Mouse (Mus musculus) adrenal gland, postnatal 14 days (tissue): Measurements from ENCODE around the gene Hemk1. TPM values are rescaled to one million over a fixed set of nuclear protein-coding genes. Genes with fewer than 3 reads are reported as not detected.

Experiments
- DNase-seq: peaks from one replicate; pipeline ENCODE4 v3.0.0; 2021; ENCODE audit warnings: mixed read lengths
- long read RNA-seq, 2 experiments: library from polyadenylated mRNA; stranded (forward); transcript quantifications; one replicate each; pipeline ENCODE4 v2.0.0; 2021
- total RNA-seq: library from RNA; stranded (reverse); gene quantifications from 2 replicates; pipeline ENCODE4 v1.2.3, GENCODE M21; 2021

The Hemk1 gene
- total RNA-seq, result 23.1 and 23.9 TPM in 2 replicates
- long read RNA-seq, experiment 1, transcript Hemk1-201 (11 exons, 2,192 nt), result major isoform, 12 of 19 reads
- long read RNA-seq, experiment 1, partial matches to known transcripts, result 1 of 19 reads
- long read RNA-seq, experiment 1, other reads (novel, unspliced or antisense), result 5 of 19 reads
- long read RNA-seq, experiment 2, transcript Hemk1-201 (11 exons, 2,192 nt), result major isoform, 9 of 26 reads
- long read RNA-seq, experiment 2, partial matches to known transcripts, result 6 of 26 reads
- long read RNA-seq, experiment 2, other reads (novel, unspliced or antisense), result 11 of 26 reads

DNA sequence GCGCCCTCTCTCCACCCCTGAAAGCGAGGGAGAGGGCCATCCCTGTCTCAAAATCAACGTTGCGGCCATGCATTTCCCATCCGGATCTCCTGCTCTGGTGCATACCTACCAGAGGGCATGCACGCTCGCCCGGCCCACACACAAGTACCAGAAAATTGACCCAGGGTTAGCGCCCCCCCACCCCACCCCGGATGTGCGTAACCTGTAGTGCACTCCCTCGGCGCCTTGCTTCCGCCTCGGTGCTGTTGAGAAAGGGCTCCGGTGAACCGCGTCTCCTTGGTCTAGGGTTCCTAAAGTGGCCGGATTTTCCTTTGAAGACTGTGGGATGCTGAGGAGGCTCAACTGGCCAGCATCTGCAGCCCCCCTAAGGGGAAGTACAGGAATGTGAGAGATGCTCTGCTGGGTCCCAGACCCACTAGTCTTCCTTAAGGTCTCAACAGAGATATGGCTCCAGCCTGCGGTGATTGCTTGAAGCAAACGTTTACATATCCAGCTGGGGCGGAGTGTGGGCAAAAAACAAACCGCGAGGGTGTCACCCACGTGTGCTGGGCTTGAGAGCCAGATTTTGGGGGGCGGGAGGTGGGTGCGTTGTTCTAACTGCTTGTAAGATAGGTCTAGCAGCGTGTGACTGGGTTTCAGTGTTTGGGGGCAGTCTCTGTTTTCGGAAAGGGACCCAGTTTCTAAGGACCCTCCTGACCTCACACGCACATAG, at the start of gene Hemk1:
Hemk1 (minus strand) TSS at position 179 of the 712 bp plus-strand sequence.
- DNase-seq, result peak; percentile 90

DNA sequence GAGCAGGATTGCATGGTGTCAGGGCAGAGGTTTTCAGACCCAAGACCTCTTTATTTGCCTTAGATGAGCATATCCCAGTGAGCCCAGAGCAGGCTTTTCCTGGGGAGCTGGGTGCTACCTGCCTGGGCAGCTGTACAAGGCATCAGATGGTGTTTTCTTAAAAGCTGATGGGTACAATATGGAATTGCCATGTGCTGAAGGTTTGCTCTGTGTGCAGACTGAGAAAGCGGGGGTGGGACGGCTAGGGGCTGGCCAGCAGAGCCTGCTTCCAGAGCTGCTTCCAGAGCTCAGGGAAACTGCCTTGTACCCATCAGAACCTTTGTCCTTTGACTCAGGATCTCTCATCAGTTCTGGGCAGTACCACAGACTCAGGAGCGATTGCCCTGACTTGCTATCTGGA, 49.6 kb upstream of the Hemk1 start:
- no peak for DNase-seq

DNA sequence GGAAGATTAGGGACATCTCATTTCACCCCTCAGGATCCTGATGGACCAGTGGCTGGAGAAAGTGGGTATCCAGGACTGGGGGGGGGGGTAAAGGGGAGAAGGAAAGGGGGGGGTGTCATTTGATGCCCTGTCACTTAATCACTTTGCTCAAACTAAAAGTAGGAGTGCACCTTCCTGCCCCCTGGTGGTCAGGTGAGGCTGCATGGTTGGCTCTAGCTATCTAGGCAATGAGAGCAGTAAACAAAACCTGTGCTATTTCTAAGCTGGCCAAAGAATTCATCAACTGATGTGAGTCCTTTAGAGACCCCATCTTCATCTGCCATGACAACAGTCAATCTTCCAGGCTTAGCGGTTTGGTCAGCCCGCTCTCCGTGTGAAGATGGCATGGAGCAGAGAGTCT, 48.6 kb upstream of the Hemk1 start:
- peak; percentile 19 for DNase-seq

DNA sequence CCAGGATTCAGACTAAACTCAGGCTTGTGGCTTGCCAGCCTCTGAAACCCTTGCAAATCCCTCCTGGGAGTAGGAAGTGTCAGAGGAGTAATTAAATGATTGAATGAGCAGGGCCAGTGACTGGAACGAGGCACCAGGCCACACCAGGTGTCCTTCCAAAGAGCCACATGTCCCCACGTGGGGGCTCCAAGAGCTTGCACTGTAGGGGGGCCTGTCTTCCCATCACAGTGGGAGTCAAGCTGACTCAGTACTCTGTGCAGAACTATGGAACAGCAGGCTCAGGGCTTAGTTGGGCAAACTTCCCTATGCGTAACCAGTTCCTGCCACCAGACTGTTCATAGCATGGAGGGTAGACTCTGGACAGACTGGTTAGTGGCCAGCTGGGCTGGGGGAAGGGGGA, 46.2 kb upstream of the Hemk1 start:
- no peak for DNase-seq

DNA sequence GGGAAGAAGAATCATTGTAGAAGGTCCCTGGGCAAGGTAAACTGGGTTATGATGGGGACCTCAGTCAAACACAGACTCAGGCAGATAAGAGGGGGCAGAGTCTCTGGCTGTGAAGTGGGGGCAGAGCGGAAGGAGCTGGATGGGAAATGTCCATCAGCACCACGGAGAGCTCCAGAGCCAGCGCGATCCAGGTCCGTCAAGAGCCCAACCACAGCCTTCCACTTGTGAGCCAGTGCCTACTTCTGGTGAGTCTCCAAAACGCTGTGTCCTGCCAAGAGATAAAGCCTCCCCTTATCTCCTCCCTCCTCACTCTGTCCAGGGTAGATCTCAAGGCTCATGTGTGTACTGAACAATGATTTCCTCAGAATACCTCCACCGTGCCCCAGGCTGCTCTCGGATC, 43.6 kb upstream of the Hemk1 start:
- peak; percentile 66 for DNase-seq

DNA sequence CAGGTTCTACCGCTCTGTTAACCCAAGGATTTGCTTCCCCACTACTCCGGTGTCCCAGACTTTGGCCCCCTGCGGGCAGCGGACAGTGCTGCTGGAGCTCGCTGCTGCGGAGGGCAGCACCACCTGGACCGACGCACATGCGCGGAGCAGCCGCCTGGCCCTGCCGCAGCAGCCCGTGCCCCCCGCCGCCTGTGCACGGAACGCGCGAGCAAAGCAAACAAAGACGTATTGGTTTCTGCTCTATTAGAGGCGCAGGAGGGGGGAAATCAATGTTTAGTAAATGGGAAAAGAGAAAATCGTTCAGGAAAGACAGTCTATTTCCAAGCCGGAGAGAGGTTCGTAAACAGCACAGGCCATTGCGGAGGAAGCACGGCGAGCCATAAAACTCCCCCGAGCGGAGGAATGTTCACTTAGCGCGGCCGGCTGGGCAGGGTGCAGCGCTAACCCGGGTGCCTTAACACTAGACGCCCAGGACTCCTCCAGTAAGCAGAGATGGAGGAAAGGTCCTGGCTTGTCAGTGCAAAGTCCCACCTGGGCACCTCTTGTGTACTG, 39.9 kb upstream of the Hemk1 start:
- DNase-seq, result peak; percentile 28

DNA sequence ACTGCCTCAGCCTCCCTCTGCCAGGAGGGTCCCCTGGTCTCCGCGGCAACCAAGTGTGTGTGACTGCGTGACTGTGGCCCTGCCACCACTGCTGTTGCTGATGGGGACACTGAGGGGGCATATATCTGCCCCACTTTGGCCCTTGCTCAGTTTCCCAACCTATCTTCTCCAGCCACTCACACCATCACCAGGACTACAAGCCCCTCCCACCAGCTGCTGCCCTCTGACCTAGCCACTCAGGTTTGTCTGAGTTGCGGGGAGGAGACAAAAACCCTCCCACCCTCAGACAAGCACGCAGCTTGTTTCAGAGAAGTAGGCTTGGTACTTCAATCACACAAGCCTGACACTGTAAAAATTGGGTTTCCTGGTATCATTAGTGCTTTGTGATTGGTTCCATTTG, 37.3 kb upstream of the Hemk1 start:
- no peak for DNase-seq

DNA sequence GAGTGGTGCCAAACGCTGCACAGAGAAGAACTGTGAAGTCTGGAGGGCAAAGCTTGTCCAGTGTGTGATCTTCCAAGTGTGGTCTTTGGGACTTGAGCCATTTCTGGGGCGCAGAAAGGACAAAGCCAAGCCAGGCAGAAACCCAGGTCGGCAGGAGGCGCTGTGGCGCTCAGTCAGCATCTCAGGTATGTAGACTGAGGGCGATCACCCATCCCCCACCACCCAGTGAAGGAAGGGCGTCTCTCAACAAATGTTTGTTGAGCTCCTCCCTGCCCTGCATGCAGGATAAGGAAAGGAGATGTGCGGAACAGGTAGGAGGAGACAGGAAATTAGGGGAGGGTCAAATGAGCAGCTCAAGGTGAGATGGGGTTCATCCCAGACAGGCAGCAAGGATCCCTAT, 36.5 kb upstream of the Hemk1 start:
- DNase-seq, result peak; percentile 34

DNA sequence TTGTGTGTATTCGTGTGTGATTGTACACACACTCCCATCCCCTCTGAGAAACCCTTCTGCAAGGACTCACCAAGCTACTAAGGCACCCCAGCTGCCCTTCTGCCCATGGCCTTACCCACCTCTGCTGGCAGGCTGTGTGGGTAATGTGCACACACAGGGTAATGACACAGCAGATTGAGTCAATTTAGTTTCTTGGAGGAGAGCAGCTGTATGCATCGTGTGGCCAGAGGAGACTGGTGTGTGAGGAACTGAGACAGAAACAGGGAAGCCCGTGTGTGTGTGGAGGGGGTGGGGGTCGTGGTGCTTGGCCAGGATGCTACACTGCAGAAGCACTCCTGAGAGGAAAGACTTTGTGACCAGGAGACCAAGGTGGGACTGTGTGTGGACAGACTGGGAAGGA, 34.3 kb upstream of the Hemk1 start:
- no peak for DNase-seq

DNA sequence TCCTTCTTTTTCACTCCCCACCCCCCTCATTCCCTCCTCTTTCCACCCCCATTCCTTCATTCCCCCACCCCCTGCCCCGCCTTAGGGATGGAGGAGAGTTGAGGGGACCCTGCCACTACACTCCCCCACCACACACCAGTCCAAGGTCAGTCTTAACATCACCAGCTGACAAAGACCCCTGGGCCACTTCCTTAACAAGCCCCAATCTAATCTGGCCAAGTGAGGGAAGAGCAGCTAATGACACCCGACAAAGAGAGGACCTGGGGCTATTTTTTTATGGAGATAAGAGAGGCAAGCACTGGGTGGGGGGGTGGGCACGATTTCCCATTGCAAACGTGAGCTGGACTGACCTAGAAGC, 31.9 kb upstream of the Hemk1 start:
- no peak for DNase-seq

DNA sequence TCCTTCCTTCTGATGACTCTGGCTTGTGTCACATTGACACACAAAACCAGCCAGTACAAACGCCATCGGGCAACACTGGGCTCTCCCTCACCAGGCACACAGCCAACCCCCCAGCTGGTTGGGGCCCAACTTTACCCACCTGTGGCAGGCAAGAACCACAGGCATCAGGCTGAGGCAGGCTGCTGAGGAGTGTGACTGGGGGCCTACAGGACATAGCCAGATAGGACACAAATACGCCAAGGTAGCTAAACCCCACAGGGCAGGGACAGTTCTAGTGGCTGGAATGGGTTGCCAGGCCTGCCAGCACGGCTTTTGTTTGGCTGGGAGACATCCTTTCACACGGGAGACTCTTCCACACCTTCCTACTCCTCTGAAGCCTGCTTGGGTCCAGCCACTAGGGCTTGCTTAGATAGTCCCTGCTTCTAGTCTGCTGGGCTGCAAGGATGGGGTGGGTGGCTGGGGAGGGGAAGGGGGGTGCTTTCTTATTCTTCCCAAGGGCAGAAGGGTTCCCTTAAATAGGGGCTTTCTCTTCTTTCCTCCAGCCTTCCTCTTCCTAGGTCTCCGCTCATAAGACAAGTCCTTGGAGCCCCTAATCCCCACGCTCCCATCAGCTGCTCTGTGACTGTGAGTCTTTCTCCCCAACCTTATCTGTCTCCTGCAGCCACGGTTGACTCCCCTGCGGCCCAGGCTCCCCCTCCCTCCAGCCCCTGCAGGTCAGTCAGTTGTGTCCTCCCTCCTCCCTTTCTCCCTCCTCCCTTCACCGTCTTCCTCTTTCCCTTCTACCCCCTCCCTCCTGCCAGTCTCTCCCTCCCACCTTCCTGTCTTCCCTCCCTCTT, 31.3 kb upstream of the Hemk1 start:
- DNase-seq, result no peak

DNA sequence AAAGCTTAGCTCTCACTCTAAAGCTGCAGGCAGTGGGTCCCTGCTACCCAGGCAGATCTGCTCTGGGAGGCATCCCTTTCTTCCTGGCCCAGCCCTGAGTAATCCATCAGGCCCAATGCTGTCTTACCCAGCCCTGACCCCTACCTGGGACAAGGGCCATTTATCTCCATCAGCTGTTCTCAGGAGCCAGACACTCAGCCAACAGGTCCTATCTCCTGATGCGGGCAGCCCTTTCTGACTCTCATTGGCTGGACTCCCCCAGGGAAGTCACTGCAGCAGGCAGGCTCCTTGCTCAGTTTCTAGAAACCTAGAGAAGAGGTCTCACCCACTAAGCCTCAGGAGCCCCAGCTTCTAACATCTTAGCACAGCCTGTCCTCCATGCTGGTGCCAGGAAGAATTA, 30.2 kb upstream of the Hemk1 start:
- no peak for DNase-seq

DNA sequence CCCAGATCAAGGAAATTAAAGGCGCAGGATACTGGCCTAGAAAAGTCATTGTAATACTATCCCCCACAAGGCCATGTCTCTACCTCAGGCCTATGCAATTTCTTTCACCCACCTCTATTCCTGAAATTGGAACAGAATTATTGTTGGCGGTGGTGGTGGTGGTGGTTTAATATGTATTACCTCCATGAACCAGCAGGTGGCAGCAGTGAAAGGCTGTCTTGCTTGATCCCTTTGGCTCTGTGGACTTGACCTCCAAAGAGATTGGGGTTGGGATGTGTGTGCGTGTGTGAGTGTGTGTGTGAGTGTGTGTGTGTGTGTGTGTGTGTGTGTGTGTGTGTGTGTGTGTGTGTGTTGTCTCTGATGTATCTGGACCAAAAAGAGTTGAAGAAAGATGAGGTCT, 28.5 kb upstream of the Hemk1 start:
- DNase-seq, result peak; percentile 78

DNA sequence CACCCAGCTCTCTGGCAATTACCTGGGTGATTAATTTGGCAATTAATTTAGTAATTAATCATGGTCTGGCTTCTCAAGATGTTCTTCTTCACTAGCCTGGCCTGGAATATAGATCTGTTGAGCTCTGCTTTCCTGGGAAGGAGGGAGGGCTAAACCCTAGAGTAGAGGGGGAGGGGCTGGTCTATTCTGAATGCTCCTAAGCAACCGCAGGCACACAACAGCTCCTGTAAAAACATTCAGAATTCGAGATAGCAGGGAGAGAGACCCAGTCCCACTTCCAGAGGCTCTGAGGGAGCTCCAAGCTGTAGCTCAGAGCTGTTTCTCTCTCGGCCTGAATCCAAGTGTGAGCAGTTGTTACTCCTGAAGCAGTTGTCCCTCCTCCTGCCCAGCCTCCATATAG, 22.8 kb upstream of the Hemk1 start:
- DNase-seq, result no peak

DNA sequence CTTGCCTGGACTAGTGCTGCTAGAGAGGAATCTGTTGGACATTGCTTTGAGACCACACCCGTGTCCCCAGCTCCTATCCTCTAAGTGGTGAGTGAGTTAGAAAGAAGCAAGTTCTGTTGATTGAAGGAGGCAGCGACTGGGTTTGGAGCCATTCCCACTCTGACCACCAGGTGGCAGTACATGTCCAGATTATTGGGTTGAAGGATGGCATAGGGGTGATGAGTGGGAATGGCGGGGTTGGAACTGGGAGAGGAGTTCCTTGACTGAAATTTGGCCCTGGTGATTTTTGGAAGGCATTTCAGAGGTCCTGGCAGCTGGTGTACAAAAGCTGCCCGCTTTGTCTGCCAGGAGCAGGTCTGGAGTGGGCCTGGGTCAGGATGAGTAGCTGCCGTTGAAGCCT, 19.5 kb upstream of the Hemk1 start:
- DNase-seq, result peak; percentile 85

DNA sequence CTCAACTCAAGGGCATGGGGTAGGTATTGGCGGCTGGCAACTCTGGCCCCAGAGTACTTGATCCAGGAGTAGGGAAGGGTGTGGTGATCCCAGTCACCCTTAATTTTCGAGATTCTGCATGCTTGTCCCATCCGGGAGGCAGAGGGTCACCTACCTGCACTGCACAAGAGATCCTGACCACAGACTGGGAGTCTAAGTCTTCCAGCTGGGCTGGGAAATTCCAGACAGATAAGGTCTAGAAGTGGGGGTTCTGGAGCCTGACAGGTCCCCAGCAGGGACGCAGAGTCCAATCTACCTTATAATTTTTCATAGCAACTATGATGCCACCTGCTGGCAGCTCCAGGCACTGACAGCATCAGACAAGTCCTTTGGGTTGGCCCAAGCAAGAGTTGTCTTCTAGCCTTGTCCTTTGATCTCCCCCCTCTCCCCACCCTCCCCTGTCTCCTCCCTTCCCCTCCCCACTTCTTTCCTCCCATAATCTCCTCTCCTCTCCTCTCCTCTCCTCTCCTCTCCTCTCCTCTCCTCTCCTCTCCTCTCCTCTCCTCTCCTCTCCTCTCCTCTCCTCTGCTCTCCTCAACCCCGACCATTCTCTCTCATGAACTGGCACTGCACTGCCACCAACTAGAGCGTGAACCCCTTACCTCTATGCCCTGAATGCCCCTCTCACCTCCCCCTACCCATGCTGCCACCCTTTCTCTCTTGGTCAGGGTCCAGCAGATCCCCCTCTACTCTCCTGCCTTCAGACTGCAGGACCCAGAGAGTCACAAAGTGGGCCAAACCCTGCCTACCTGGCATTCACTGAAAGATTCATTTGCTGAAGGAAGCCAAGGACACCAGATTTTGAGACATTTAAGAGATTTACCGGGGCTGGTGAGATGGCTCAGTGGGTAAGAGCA, 18.0 kb upstream of the Hemk1 start:
- DNase-seq, result peak; percentile 71

DNA sequence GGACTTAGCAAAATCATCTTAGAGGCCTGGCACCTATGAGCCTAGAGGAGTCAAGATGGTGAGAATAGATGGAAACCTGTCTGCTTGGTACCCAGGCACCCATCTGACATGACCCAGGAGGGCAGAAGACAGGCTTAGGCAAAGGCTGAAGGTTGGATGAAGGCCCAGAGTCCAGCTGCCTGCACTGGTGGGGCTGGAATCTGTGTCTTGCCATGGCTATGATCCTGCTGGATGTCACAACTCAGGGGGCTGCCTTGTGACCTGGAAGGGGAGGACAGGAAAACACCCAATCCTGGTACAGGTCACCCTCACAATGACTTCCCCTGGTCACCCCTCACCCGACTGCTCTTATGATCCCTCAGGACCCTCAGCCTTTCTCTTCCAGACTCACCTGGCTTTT, 16.7 kb upstream of the Hemk1 start:
- no peak for DNase-seq

DNA sequence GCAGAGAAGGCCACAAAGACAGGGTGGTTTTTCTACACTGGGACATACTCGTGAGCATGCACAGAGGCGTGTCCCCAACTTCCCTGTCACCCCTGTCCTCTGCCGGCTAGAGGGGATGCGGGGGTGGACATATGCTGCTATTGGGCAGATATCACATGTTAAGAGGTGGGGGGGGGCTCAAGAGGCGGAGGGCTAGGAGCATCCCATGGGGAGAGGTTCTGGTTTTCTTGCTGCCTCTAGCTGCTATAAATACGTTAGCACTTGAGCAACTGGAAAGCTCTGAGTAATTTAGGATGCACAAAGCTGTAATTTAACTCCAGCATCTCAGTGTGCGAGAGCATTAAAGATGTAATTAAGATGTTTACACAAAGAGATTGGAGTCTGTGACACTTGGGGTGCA, 11.2 kb upstream of the Hemk1 start:
- DNase-seq, result no peak

DNA sequence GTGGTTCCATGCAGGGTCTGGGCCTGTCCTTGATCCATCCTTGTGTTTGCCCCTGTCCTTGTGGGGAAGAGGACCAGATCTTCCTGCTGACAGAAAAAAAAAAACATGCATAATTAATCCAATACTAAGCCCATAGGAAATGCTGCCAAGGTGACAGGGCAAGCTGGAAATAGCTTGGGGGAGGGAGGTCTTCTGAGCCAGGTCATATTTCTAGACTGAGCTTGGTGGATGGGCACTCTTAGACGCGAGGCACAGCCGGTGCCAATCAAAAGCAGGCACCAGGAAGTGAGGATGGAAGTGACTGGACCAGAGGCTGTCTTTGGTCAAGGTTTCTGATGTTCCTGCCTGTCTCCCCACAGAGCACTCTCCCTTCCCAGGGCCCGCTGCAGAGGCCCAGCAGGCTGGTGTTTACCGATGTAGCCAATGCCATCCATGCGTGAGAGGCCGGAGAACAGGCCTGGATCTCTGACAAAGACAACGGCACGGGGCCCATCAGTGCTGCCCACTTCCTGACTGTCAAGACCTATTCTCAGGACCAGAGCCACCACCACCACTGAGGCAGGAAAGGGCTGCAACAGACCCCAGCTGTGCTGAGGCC, 9.5 kb upstream of the Hemk1 start:
- DNase-seq, result no peak

DNA sequence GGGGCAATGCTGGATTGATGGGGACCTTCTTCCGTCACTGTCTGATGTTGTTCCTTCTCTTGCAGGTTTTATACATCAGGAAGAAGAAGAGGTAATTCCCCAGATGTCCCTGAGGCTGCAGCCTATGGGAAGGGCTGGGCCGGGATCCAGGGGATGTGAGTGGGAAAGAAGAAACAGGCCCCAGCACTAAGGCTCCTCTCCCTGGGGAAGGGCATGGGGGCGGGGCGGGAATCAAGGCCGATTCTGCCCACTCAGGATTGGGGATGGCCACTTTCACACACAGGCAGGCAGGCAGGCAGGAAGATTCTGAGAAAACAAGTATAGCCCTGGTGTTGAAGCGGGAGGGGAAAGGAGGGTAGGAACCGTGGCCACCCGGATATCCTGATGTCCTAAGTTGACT, 7.9 kb upstream of the Hemk1 start:
- DNase-seq, result no peak

DNA sequence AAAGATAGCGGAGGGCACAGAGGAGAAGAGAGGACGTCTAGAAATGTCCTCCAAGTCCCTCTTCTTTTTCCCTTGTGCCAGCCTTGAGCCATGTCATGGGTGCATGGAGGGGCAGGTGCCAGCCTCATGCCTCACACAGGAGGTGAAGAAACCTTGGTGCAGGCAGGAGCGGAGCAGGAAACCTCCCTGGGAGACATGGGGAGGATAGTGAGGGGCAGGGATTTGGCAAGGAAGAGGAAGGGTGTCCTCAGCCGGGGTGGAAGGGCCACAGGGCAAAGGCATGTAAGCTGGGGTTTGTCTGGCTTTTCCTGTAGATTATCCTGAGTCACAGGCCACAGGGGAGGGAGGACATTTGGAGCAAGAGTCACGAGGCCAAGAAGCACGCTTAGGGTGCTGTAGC, 5.9 kb upstream of the Hemk1 start:
- peak; percentile 38 for DNase-seq
